Mouse (Mus musculus) ZHBTc4 (cell line): ENCODE data around the gene Thtpa.
A peak's percentile ranks its signal among the peaks of the same experiment; 100 is the strongest.

ENCODE experiments used
- DNase-seq: peaks from one replicate; pipeline ENCODE4 v3.0.0-alpha.2; 2011; ENCODE audit warnings: low read depth, low spot score

The Thtpa gene

GRCm38 (mm10) chr14:55077481-55078365 lies 16.9 kb upstream of the Thtpa start:
- peak; percentile 94 for DNase-seq

- no peak for DNase-seq
Observed at GRCm38 (mm10) chr14:55078366-55078989, 16.1 kb upstream of the Thtpa start.

- peak; percentile 92 for DNase-seq
Observed at GRCm38 (mm10) chr14:55079214-55079970, 15.2 kb upstream of the Thtpa start.

GRCm38 (mm10) chr14:55081105-55081504 lies 13.5 kb upstream of the Thtpa start:
- DNase-seq = peak; percentile 44

- DNase-seq = no peak
Observed at GRCm38 (mm10) chr14:55083481-55083880, 11.1 kb upstream of the Thtpa start.

GRCm38 (mm10) chr14:55085324-55086008 lies 9.1 kb upstream of the Thtpa start:
- DNase-seq = peak; percentile 90

GRCm38 (mm10) chr14:55086009-55086514 lies 8.5 kb upstream of the Thtpa start:
- peak; percentile 97 for DNase-seq

GRCm38 (mm10) chr14:55089199-55089947 lies 5.2 kb upstream of the Thtpa start:
- peak; percentile 80 for DNase-seq

GRCm38 (mm10) chr14:55091209-55091865 lies 3.2 kb upstream of the Thtpa start:
- no peak for DNase-seq

- peak; percentile 99 for DNase-seq
Observed at GRCm38 (mm10) chr14:55092011-55092577, 2.5 kb upstream of the Thtpa start, which contains the start of gene Zfhx2. TSS of gene Zfhx2 (minus strand) at chr14:55092324.

- DNase-seq = peak; percentile 84
Observed at GRCm38 (mm10) chr14:55093927-55094326, 657 bp upstream of the Thtpa start.

- DNase-seq = no peak
Observed at GRCm38 (mm10) chr14:55095263-55095662, 679 bp downstream of the Thtpa start.

- no peak for DNase-seq
Observed at GRCm38 (mm10) chr14:55095671-55096070, 1.1 kb downstream of the Thtpa start.

GRCm38 (mm10) chr14:55096573-55097087 lies 2.0 kb downstream of the Thtpa start:
- no peak for DNase-seq

- DNase-seq = no peak
Observed at GRCm38 (mm10) chr14:55097646-55098045, 3.1 kb downstream of the Thtpa start.

GRCm38 (mm10) chr14:55098067-55098466 lies 3.5 kb downstream of the Thtpa start:
- DNase-seq = peak; percentile 91

- peak; percentile 75 for DNase-seq
Observed at GRCm38 (mm10) chr14:55101592-55101991, 7.0 kb downstream of the Thtpa start.

GRCm38 (mm10) chr14:55102253-55102785 lies 7.7 kb downstream of the Thtpa start:
- DNase-seq = no peak

GRCm38 (mm10) chr14:55104365-55104764 lies 9.8 kb downstream of the Thtpa start:
- DNase-seq = no peak
